11 mouse cellular contexts compared by ENCODE assay signal in the genomic region with DNA sequence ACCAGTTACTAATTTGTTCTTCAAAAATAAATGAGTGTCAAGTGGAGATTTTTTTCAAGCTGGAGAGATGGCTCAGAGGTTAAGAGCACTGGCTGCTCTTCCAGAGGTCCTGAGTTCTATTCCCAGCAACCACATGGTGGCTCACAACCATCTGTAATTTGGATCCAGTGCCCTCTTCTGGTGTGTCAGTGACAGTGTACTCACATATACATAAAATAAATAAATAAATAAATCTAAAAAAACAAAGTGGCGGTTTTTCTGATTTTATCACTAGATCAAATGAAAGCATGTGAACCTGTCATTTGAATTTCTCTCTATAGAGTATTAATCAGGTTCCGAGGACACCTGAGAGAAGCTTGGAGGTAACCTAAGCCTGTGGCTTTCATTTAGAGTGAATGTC. TPM values are rescaled to one million over a fixed set of nuclear protein-coding genes. Genes with fewer than 3 reads are reported as not detected.
A peak's percentile ranks its signal among the peaks of the same experiment; 100 is the strongest.
DNase-seq lines count a peak whose midpoint lies in the region; ATAC-seq lines count a peak whose summit lies in the region.
"Had no signal": no experiment of that assay in that cellular context is flagged by ENCODE, and none has a peak within 500 bp of the region (broad histone marks: within the 10 kb centered on the region; RNA-seq: fewer than 3 reads in every experiment).

No protein-coding gene starts in this region.

- no peaks in the 10 kb centered on the region for H3K9me3 ChIP-seq in hindbrain, embryonic 11.5 days (ENCODE audit: control insufficient read depth, low read length)
- no peaks in the 10 kb centered on the region for H3K9me3 ChIP-seq in hindbrain, embryonic 16.5 days (ENCODE audit: control insufficient read depth, low read length)
- H3K9me3 ChIP-seq in neural tube, embryonic 12.5 days = no peaks in the 10 kb centered on the region
- H3K9me3 ChIP-seq: limb, embryonic 13.5 days; midbrain, embryonic 12.5 days had no signal

- H3K27me3 ChIP-seq in hindbrain, embryonic 11.5 days (ENCODE audit: control insufficient read depth, insufficient read depth, low read length) = no peaks in the 10 kb centered on the region
- no peaks in the 10 kb centered on the region for H3K27me3 ChIP-seq in hindbrain, embryonic 16.5 days (replicated peaks; ENCODE audit: control insufficient read depth, insufficient read depth, low read length)
- H3K27me3 ChIP-seq in neural tube, embryonic 12.5 days (replicated peaks) = no peaks in the 10 kb centered on the region
- H3K27me3 ChIP-seq: limb, embryonic 13.5 days; midbrain, embryonic 12.5 days had no signal

- no peak overlapping the region for H3K9ac ChIP-seq in hindbrain, embryonic 11.5 days (ENCODE audit: low read depth, low read length)
- no peak overlapping the region for H3K9ac ChIP-seq in hindbrain, embryonic 16.5 days (ENCODE audit: low read depth, low read length)
- H3K9ac ChIP-seq in neural tube, embryonic 12.5 days = no peak overlapping the region

- H3K4me1 ChIP-seq in hindbrain, embryonic 11.5 days (replicated peaks; ENCODE audit: control insufficient read depth, insufficient read depth, low read length) = no peaks in the 10 kb centered on the region
- no peaks in the 10 kb centered on the region; the same call in 1 of the 2 replicates for H3K4me1 ChIP-seq in hindbrain, embryonic 16.5 days (ENCODE audit: control insufficient read depth, insufficient read depth, low read depth, low read length)
- H3K4me1 ChIP-seq in neural tube, embryonic 12.5 days = no peaks in the 10 kb centered on the region
- H3K4me1 ChIP-seq: midbrain, embryonic 12.5 days had no signal

- H3K4me2 ChIP-seq in hindbrain, embryonic 11.5 days (replicated peaks; ENCODE audit: low read depth, low read length) = no peak overlapping the region
- no peak overlapping the region for H3K4me2 ChIP-seq in hindbrain, embryonic 16.5 days (ENCODE audit: low read length)
- H3K4me2 ChIP-seq in neural tube, embryonic 12.5 days (replicated peaks) = no peak overlapping the region

- 90% methylated on average over 2 of the region's 2 CpGs for WGBS in hindbrain, embryonic 11.5 days
- 90% methylated on average over 2 of the region's 2 CpGs for WGBS in hindbrain, embryonic 16.5 days
- 88% methylated on average over 2 of the region's 2 CpGs for WGBS in neural tube, embryonic 12.5 days

- ATAC-seq in hindbrain, embryonic 11.5 days (ENCODE audit: low FRiP score) = peak; percentile 23; the same call in 1 of the 2 replicates
- ATAC-seq in hindbrain, embryonic 16.5 days = no peak
- ATAC-seq in neural tube, embryonic 12.5 days (ENCODE audit: low FRiP score, low read depth) = peak; percentile 14; the same call in 1 of the 2 replicates
- ATAC-seq in inflammation-experienced regulatory T-cells, adult 6 months = no peak

- no peak overlapping the region for H3K27ac ChIP-seq in hindbrain, embryonic 11.5 days (ENCODE audit: low read depth, low read length)
- no peak overlapping the region for H3K27ac ChIP-seq in hindbrain, embryonic 16.5 days (ENCODE audit: low read depth, low read length)
- no peak overlapping the region for H3K27ac ChIP-seq in neural tube, embryonic 12.5 days

- DNase-seq in cerebellum, adult 9-10 months = peak; percentile 56
- DNase-seq in cerebellum, postnatal 4 days (ENCODE audit: low spot score in 2 of 2) = no peak
- no peak for DNase-seq in hindbrain, embryonic 11.5 days (ENCODE audit: low spot score)
- DNase-seq in neural tube, embryonic 10.5 days (ENCODE audit: extremely low spot score, low spot score) = no peak
- DNase-seq in left cerebral cortex, postnatal 10 days (ENCODE audit: extremely low spot score in 1 of 2, low spot score in 2 of 2) = no peak
- DNase-seq: heart, postnatal 36 days had no signal

- no peak overlapping the region for H3K4me3 ChIP-seq in hindbrain, embryonic 11.5 days (ENCODE audit: low read depth, low read length)
- H3K4me3 ChIP-seq in hindbrain, embryonic 16.5 days (ENCODE audit: low read length) = no peak overlapping the region
- no peak overlapping the region for H3K4me3 ChIP-seq in neural tube, embryonic 12.5 days

- no peaks in the 10 kb centered on the region for H3K36me3 ChIP-seq in hindbrain, embryonic 11.5 days (ENCODE audit: control insufficient read depth, insufficient read depth, low read length)
- no peaks in the 10 kb centered on the region for H3K36me3 ChIP-seq in hindbrain, embryonic 16.5 days (ENCODE audit: control insufficient read depth, insufficient read depth, low read length)
- H3K36me3 ChIP-seq in neural tube, embryonic 12.5 days = no peaks in the 10 kb centered on the region
- H3K36me3 ChIP-seq: midbrain, embryonic 12.5 days had no signal

- intact Hi-C loops in left cerebral cortex, postnatal 10 days (cut with DNase I) = loop anchor here (10.0 kb wide), 1 partner anchor 683 kb away; no protein-coding TSS in a partner anchor

RNA-seq across cellular contexts. Expression of a gene that starts 1.1 kb away (rescaled TPM):
- 6.6 and 8.1 TPM in 2 replicates for polyA plus RNA-seq in hindbrain, embryonic 11.5 days (2014; fragmentation: Nextera tagmentation; extraction: Ambion mirVana)
- 9.1 and 10.0 TPM in 2 replicates for polyA plus RNA-seq in hindbrain, embryonic 16.5 days (2015; fragmentation: Nextera tagmentation; extraction: Ambion mirVana)
- 6.0 and 7.8 TPM in 2 replicates for polyA plus RNA-seq in neural tube, embryonic 12.5 days (2016; fragmentation: Nextera tagmentation; extraction: Ambion mirVana)
- polyA plus RNA-seq in inflammation-experienced regulatory T-cells, adult 6 months (2017; shearing (Covaris generic)) = 1 to 10 TPM; 5.0 to 8.1 (median 5.5) TPM
- 1 to 10 TPM; 7.2 to 7.5 TPM for total RNA-seq in left cerebral cortex, postnatal 10 days (2021)

RNA-seq across cellular contexts. Expression of a gene that starts 17.3 kb away (rescaled TPM):
- 57.9 and 66.7 TPM in 2 replicates for polyA plus RNA-seq in hindbrain, embryonic 11.5 days (2014; fragmentation: Nextera tagmentation; extraction: Ambion mirVana)
- 34.4 and 41.6 TPM in 2 replicates for polyA plus RNA-seq in hindbrain, embryonic 16.5 days (2015; fragmentation: Nextera tagmentation; extraction: Ambion mirVana)
- polyA plus RNA-seq in neural tube, embryonic 12.5 days (2016; fragmentation: Nextera tagmentation; extraction: Ambion mirVana) = 49.6 and 53.9 TPM in 2 replicates
- polyA plus RNA-seq in inflammation-experienced regulatory T-cells, adult 6 months (2017; shearing (Covaris generic)) = 10 to 100 TPM; 26.7 to 33.1 (median 29.1) TPM
- 10 to 100 TPM; 43.2 to 45.3 TPM for total RNA-seq in left cerebral cortex, postnatal 10 days (2021)

RNA-seq across cellular contexts. Expression of a gene that starts 47.9 kb away (rescaled TPM):
- 183 and 196 TPM in 2 replicates for polyA plus RNA-seq in hindbrain, embryonic 11.5 days (2014; fragmentation: Nextera tagmentation; extraction: Ambion mirVana)
- 412 and 495 TPM in 2 replicates for polyA plus RNA-seq in hindbrain, embryonic 16.5 days (2015; fragmentation: Nextera tagmentation; extraction: Ambion mirVana)
- polyA plus RNA-seq in neural tube, embryonic 12.5 days (2016; fragmentation: Nextera tagmentation; extraction: Ambion mirVana) = 184 and 190 TPM in 2 replicates
- polyA plus RNA-seq in inflammation-experienced regulatory T-cells, adult 6 months (2017; shearing (Covaris generic)) = 10 to 100 TPM; 53.6 to 76.0 (median 56.0) TPM
- 100 to 1,000 TPM; 655 to 665 TPM for total RNA-seq in left cerebral cortex, postnatal 10 days (2021)

Comparison
In these comparisons a context has a peak if more than half of its experiments do, and no peak if none do; other contexts are left out.
1. ATAC-seq: peak in hindbrain, embryonic 11.5 days (single experiment) and neural tube, embryonic 12.5 days (single experiment); none in hindbrain, embryonic 16.5 days (single experiment) and inflammation-experienced regulatory T-cells, adult 6 months (single experiment).